Mouse (Mus musculus) MEL (cell line): ENCODE data around the gene Pknox1. TPM values are rescaled to one million over a fixed set of nuclear protein-coding genes. Genes with fewer than 3 reads are reported as not detected.

Experiments
- DNase-seq: peaks from one replicate; pipeline ENCODE4 v3.0.0; 2011; ENCODE audit warnings: low read depth, low spot score
- H3K27ac ChIP-seq: 2 replicates; pipeline ENCODE4 v1.5.1; 2012; ENCODE audit warnings: low read depth, mild to moderate bottlenecking, control low read depth, low read length, moderate library complexity; ENCODE audit not compliant: control insufficient read depth
- H3K27me3 ChIP-seq, 2 experiments: fragments of 150-350 bp in 1 of 2; sonication (generic) in 1 of 2; 2 replicates each; pipeline ENCODE4 v1.6.1; 2012; ENCODE audit warnings: low read length in 2 of 2, mild to moderate bottlenecking in 2 of 2, improper control_type of control experiment in 1 of 2, moderate library complexity in 1 of 2; ENCODE audit not compliant: insufficient read depth in 2 of 2, control insufficient read depth in 1 of 2
- H3K36me3 ChIP-seq, 2 experiments: 2 replicates each; pipeline ENCODE4 v1.6.1; 2012 to 2014; ENCODE audit warnings: low read length in 2 of 2, improper control_type of control experiment in 1 of 2, inconsistent platforms in 1 of 2, mild to moderate bottlenecking in 1 of 2; ENCODE audit not compliant: insufficient read depth in 2 of 2, control insufficient read depth in 1 of 2
- H3K4me1 ChIP-seq, 2 experiments: fragments of 150-350 bp in 1 of 2; sonication (generic) in 1 of 2; 2 replicates each; pipeline ENCODE4 v1.6.1; 2012; ENCODE audit warnings: low read length in 2 of 2, improper control_type of control experiment in 1 of 2, mild to moderate bottlenecking in 1 of 2; ENCODE audit not compliant: insufficient read depth in 2 of 2, control insufficient read depth in 1 of 2
- H3K4me3 ChIP-seq, 2 experiments: fragments of 150-350 bp in 1 of 2; sonication (generic) in 1 of 2; 2 replicates each; pipeline ENCODE4 v1.5.1; 2012; ENCODE audit warnings: low read depth in 2 of 2, low read length in 2 of 2, mild to moderate bottlenecking in 2 of 2, moderate library complexity in 2 of 2, control low read depth in 1 of 2, improper control_type of control experiment in 1 of 2; ENCODE audit not compliant: control insufficient read depth in 1 of 2, insufficient read depth in 1 of 2
- H3K79me2 ChIP-seq: 2 replicates; pipeline ENCODE4 v1.6.1; 2012; ENCODE audit warnings: mild to moderate bottlenecking, low read length, moderate library complexity; ENCODE audit not compliant: control insufficient read depth, poor library complexity, insufficient read depth
- H3K9ac ChIP-seq: 2 replicates; pipeline ENCODE4 v1.6.1; 2012; ENCODE audit warnings: low read depth, mild to moderate bottlenecking, control low read depth, low read length, moderate library complexity; ENCODE audit not compliant: control insufficient read depth, poor library complexity, severe bottlenecking
- H3K9me3 ChIP-seq: fragments of 150-350 bp; sonication (generic); replicated peaks from 2 replicates; pipeline ENCODE4 v1.6.1; 2012; ENCODE audit warnings: mild to moderate bottlenecking, low read length, improper control_type of control experiment, moderate library complexity; ENCODE audit not compliant: insufficient read depth
- BHLHE40 ChIP-seq: IDR thresholded peaks from 2 replicates; pipeline ENCODE4 v1.6.1; 2012; ENCODE audit warnings: low read depth, mild to moderate bottlenecking, inconsistent platforms, low read length, improper control_type of control experiment, borderline replicate concordance
- CHD2 ChIP-seq: IDR thresholded peaks from 2 replicates; pipeline ENCODE4 v1.6.1; 2011; ENCODE audit warnings: low read length, improper control_type of control experiment
- CTCF ChIP-seq, 3 experiments: IDR thresholded peaks in 2 of 3; conservative IDR thresholded peaks in 1 of 3; 2 replicates each; pipeline ENCODE4 v1.5.1; 2011 to 2012; ENCODE audit warnings: low read length in 3 of 3, low read depth in 2 of 3, mild to moderate bottlenecking in 2 of 3, improper control_type of control experiment in 1 of 3, inconsistent platforms in 1 of 3, mixed read lengths in 1 of 3, moderate library complexity in 1 of 3; ENCODE audit not compliant: control insufficient read depth in 1 of 3, insufficient read depth in 1 of 3, poor library complexity in 1 of 3, severe bottlenecking in 1 of 3
- ELF1 ChIP-seq: IDR thresholded peaks from 2 replicates; pipeline ENCODE4 v1.6.1; 2014; ENCODE audit warnings: low read depth, mild to moderate bottlenecking, inconsistent platforms, low read length, improper control_type of control experiment, moderate library complexity
- EP300 ChIP-seq, 2 experiments: IDR thresholded peaks; 2 replicates each; pipeline ENCODE4 v1.6.1; 2011; ENCODE audit warnings: improper control_type of control experiment in 2 of 2, low read length in 2 of 2, low read depth in 1 of 2, mild to moderate bottlenecking in 1 of 2
- ETS1 ChIP-seq: IDR thresholded peaks from 2 replicates; pipeline ENCODE4 v1.6.1; 2012; ENCODE audit warnings: low read depth, mild to moderate bottlenecking, inconsistent platforms, low read length, improper control_type of control experiment, moderate library complexity
- GATA1 ChIP-seq: IDR thresholded peaks from 2 replicates; pipeline ENCODE4 v1.6.1; 2011; ENCODE audit warnings: low read depth, low read length, improper control_type of control experiment
- HCFC1 ChIP-seq: IDR thresholded peaks from 2 replicates; pipeline ENCODE4 v1.6.1; 2012; ENCODE audit warnings: low read depth, mild to moderate bottlenecking, inconsistent platforms, low read length, improper control_type of control experiment, moderate library complexity
- JUND ChIP-seq: IDR thresholded peaks from 2 replicates; pipeline ENCODE4 v1.6.1; 2011; ENCODE audit warnings: low read depth, mild to moderate bottlenecking, improper control_type of control experiment, low read length
- MAZ ChIP-seq: IDR thresholded peaks from 2 replicates; pipeline ENCODE4 v1.6.1; 2012; ENCODE audit warnings: low read depth, mild to moderate bottlenecking, inconsistent platforms, low read length, improper control_type of control experiment
- NELFE ChIP-seq: IDR thresholded peaks from 2 replicates; pipeline ENCODE4 v1.6.1; 2011; ENCODE audit warnings: low read depth, low read length, improper control_type of control experiment
- NRF1 ChIP-seq: IDR thresholded peaks from 2 replicates; pipeline ENCODE4 v1.6.1; 2014; ENCODE audit warnings: low read depth, mild to moderate bottlenecking, inconsistent platforms, low read length, improper control_type of control experiment, moderate library complexity; ENCODE audit not compliant: poor library complexity, insufficient read depth, severe bottlenecking
- POLR2AphosphoS2 ChIP-seq: IDR thresholded peaks from 2 replicates; pipeline ENCODE4 v1.6.1; 2011; ENCODE audit warnings: low read length, improper control_type of control experiment
- RCOR1 ChIP-seq: IDR thresholded peaks from 2 replicates; pipeline ENCODE4 v1.6.1; 2012; ENCODE audit warnings: low read depth, mild to moderate bottlenecking, inconsistent platforms, low read length, improper control_type of control experiment
- SIN3A ChIP-seq: IDR thresholded peaks from 2 replicates; pipeline ENCODE4 v1.6.1; 2012; ENCODE audit warnings: low read length, improper control_type of control experiment, inconsistent platforms
- SMC3 ChIP-seq: IDR thresholded peaks from 2 replicates; pipeline ENCODE4 v1.6.1; 2011; ENCODE audit warnings: low read depth, low read length, improper control_type of control experiment
- TAL1 ChIP-seq: IDR thresholded peaks from 2 replicates; pipeline ENCODE4 v1.6.1; 2012; ENCODE audit warnings: mild to moderate bottlenecking, inconsistent platforms, low read length, moderate library complexity, mixed read lengths
- TCF12 ChIP-seq: IDR thresholded peaks from 2 replicates; pipeline ENCODE4 v1.6.1; 2014; ENCODE audit warnings: low read depth, mild to moderate bottlenecking, inconsistent platforms, low read length, improper control_type of control experiment, moderate library complexity
- USF1 ChIP-seq: IDR thresholded peaks from 2 replicates; pipeline ENCODE4 v1.6.1; 2014; ENCODE audit warnings: low read depth, mild to moderate bottlenecking, inconsistent platforms, low read length, improper control_type of control experiment, moderate library complexity
- USF2 ChIP-seq, 2 experiments: IDR thresholded peaks; 2 replicates each; pipeline ENCODE4 v1.6.1; 2011 to 2012; ENCODE audit warnings: improper control_type of control experiment in 2 of 2, low read length in 2 of 2, borderline replicate concordance in 1 of 2, inconsistent platforms in 1 of 2, low read depth in 1 of 2, mild to moderate bottlenecking in 1 of 2; ENCODE audit not compliant: insufficient read depth in 1 of 2
- ZC3H11A ChIP-seq: IDR thresholded peaks from 2 replicates; pipeline ENCODE4 v1.6.1; 2012; ENCODE audit warnings: low read depth, mild to moderate bottlenecking, inconsistent platforms, low read length, improper control_type of control experiment
- ZKSCAN1 ChIP-seq: IDR thresholded peaks from 2 replicates; pipeline ENCODE4 v1.6.1; 2012; ENCODE audit warnings: low read depth, mild to moderate bottlenecking, inconsistent platforms, low read length, improper control_type of control experiment, moderate library complexity
- ZMIZ1 ChIP-seq: IDR thresholded peaks from 2 replicates; pipeline ENCODE4 v1.6.1; 2012; ENCODE audit warnings: low read depth, mild to moderate bottlenecking, inconsistent platforms, low read length, improper control_type of control experiment, moderate library complexity
- polyA plus RNA-seq, 2 experiments: library from polyadenylated mRNA; stranded (reverse) in 1 of 2; unstranded in 1 of 2; fragments of >175 nt in 1 of 2; fragments of >200 nt in 1 of 2; gene quantifications; 2 replicates each; pipeline versions ENCODE4 v1.2.1 to v1.2.4; 2012; ENCODE audit warnings: low replicate concordance in 2 of 2, low read depth in 1 of 2; ENCODE audit not compliant: insufficient read length in 2 of 2, insufficient read depth in 1 of 2, missing spikeins in 1 of 2
- total RNA-seq: library from RNA; depleted of rRNA; stranded (reverse); fragments of 300-350 nt; gene quantifications from 2 replicates; pipeline ENCODE4 v1.2.3, GENCODE M21; 2012

The Pknox1 gene
- total and polyA plus RNA-seq, 3 experiments: 13.2 to 34.1 (median 13.6) TPM

DNA sequence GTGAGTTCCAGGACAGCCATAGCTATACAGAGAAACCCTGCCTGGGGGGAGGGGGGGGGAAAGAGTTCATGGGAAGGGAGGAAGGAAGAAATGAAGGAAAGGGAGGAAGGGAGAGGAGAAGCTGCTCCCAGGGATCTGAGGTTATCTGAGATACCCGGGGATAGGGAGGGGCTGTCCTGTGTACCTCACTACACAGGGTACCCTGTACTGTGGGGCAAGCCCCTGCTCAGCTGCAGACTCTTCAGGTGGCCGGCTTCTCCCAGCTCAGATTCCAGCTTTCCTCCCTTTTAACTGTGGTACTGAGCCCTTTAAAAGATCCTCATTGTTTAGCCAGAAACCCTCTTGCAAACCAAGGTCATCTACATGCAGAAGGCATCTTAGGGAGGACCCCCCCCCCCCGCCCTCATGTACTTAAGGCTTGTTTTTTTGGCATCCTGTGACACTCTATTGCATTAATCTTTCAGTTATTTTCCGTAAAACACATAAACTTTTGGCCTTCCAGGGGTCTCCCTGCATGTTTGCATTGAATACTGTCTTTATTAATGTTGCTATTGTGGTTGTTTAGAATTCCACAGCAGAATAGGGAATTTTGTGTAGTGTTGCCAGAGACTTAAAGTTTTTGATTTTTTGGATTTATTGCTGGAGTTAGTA is 23.6 kb upstream of the Pknox1 start:
- H3K79me2 ChIP-seq: no peaks in the 10 kb centered on the region
- no peaks in the 10 kb centered on the region for H3K9me3 ChIP-seq
- TF ChIP-seq TAL1 (no peak), NELFE (no peak), HCFC1 (no peak), USF1 (no peak), ETS1 (no peak), MAZ (no peak), ZMIZ1 (no peak), ZKSCAN1 (no peak), CTCF (IDR thresholded peaks at IDR 0.05 in 2 of 3, conservative IDR thresholded peaks at IDR 0.05 in 1 of 3; ENCODE audit: control insufficient read depth in 1 of 3, insufficient read depth in 1 of 3, low read depth in 2 of 3, low read length in 3 of 3, poor library complexity in 1 of 3, severe bottlenecking in 1 of 3) (no peak), JUND (no peak), ELF1 (no peak), CHD2 (no peak), NRF1 (no peak), RCOR1 (no peak), TCF12 (no peak), POLR2AphosphoS2 (no peak), GATA1 (no peak)
- no peak overlapping the region for H3K27ac ChIP-seq
- H3K4me1 ChIP-seq: no peaks in the 10 kb centered on the region
- no peak overlapping the region for H3K9ac ChIP-seq
- no peak overlapping the region for H3K4me3 ChIP-seq
- H3K36me3 ChIP-seq: no peaks in the 10 kb centered on the region
- DNase-seq: no peak
- 0 out of 4 replicates have a peak, but pooled peaks cover 0 to 1% of the 10 kb centered on the region in 2 experiments for H3K27me3 ChIP-seq

DNA sequence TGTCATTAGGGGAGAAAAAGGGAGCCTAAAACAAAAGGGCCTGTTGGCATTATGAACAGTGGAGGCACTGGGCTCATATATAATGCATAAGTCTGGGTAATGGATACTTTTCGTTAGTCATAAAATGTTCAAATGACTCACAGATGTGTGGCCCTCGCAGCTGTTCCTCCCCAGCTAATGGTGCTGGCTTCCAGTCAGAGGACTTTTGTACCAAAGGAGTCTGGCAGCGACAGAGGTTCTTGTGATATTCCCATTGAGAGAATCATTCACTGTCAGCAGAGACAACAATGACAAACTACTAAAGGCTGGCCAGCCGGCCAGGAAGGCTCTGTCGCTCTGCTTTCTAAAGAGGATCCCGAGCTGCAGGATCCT is 23.1 kb upstream of the Pknox1 start:
- no peak overlapping the region for H3K9ac ChIP-seq
- no peaks in the 10 kb centered on the region for H3K79me2 ChIP-seq
- H3K4me1 ChIP-seq: no peaks in the 10 kb centered on the region
- H3K27ac ChIP-seq: no peak overlapping the region
- H3K9me3 ChIP-seq: no peaks in the 10 kb centered on the region
- no peaks in the 10 kb centered on the region for H3K36me3 ChIP-seq
- TF ChIP-seq GATA1 (no peak), USF2 (IDR thresholded peaks at IDR 0.05; ENCODE audit: borderline replicate concordance in 1 of 2, insufficient read depth in 1 of 2, low read depth in 1 of 2, low read length in 2 of 2) (no peak), ELF1 (no peak), EP300 (IDR thresholded peaks at IDR 0.05; ENCODE audit: low read depth in 1 of 2, low read length in 2 of 2) (no peak), ZC3H11A (no peak), SMC3 (no peak), BHLHE40 (no peak), HCFC1 (no peak), SIN3A (no peak), MAZ (no peak)
- DNase-seq: no peak
- H3K4me3 ChIP-seq: no peak overlapping the region
- 0 out of 4 replicates have a peak, but pooled peaks cover 0 to 1% of the 10 kb centered on the region in 2 experiments for H3K27me3 ChIP-seq
